Mouse (Mus musculus): Measurements from ENCODE around the gene Gm13084. TPM values are rescaled to one million over a fixed set of nuclear protein-coding genes. Genes with fewer than 3 reads are reported as not detected.
"Not testable (repeated sequence)": the region's sequence is repeated elsewhere in the genome, so short reads cannot be mapped to it uniquely, and the experiment has no call there.

The Gm13084 gene
- polyA plus RNA-seq (2015; fragmentation: Nextera tagmentation; extraction: Ambion mirVana) = not detected in 2 replicates

DNA sequence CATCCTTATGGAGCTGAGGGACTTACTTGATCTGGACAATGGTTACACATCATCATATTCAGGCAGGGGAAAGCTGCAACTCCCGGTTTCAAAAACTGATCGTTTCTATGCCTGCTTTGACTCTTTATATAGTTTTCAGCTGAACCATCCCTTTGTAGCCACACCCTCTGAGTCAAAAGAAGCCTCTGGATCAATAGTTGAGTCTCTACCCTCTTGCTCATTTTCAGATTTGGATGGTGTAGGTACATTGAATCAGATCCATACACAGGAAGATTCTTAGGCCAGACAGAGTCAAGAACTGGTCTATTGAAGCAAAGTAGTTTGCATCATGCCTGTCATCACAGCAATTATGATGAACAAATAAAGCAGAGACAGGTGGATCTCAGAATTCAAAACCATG, at the start of gene Gm13084:
Gene Gm13084, minus strand, starts transcription at position 101 of the 400 bp plus-strand sequence.
- 88% methylated on average over 2 of the region's 2 CpGs for WGBS

GRCm38 (mm10) chr4:143846197-143846596, 30.3 kb upstream of the Gm13084 start, which contains the start of gene Gm13103:
Gene Gm13103, plus strand, starts transcription at chr4:143846497.
- not testable (repeated sequence) for ATAC-seq

More for the DNA sequence above, at the start of gene Gm13084:
- Histone ChIP-seq H3K4me2 (ENCODE audit: low read length) (no peak within 1 kb of the TSS), H3K9me3 (ENCODE audit: control insufficient read depth, low read length) (0 out of 2 replicates have a peak, but pooled peaks cover 2% of the 10 kb centered on the region), H3K4me3 (replicated peaks; ENCODE audit: low read length) (no peak within 1 kb of the TSS), H3K4me1 (replicated peaks; ENCODE audit: control insufficient read depth, insufficient read depth, low read length) (no peaks in the 10 kb centered on the region), H3K9ac (replicated peaks; ENCODE audit: low read depth, low read length) (no peak within 1 kb of the TSS), H3K36me3 (ENCODE audit: control insufficient read depth, insufficient read depth) (no peaks in the 10 kb centered on the region), H3K27ac (ENCODE audit: low read length) (no peak within 1 kb of the TSS), H3K27me3 (replicated peaks; ENCODE audit: control insufficient read depth, insufficient read depth, low read length) (no peaks in the 10 kb centered on the region)
- ATAC-seq = no peak

GRCm38 (mm10) chr4:143789052-143789451, 26.8 kb downstream of the Gm13084 start, which contains the start of gene Gm13023:
Gene Gm13023, plus strand, starts transcription at chr4:143789352.
- H3K27ac ChIP-seq (ENCODE audit: low read length); H3K4me2 ChIP-seq (ENCODE audit: low read length); ATAC-seq; H3K9ac ChIP-seq (replicated peaks; ENCODE audit: low read depth, low read length); H3K9me3 ChIP-seq (ENCODE audit: control insufficient read depth, low read length); H3K27me3 ChIP-seq (replicated peaks; ENCODE audit: control insufficient read depth, insufficient read depth, low read length); H3K4me3 ChIP-seq (replicated peaks; ENCODE audit: low read length); H3K36me3 ChIP-seq (ENCODE audit: control insufficient read depth, insufficient read depth); H3K4me1 ChIP-seq (replicated peaks; ENCODE audit: control insufficient read depth, insufficient read depth, low read length): not testable (repeated sequence)
- 91% methylated on average over 3 of the region's 3 CpGs for WGBS

More at GRCm38 (mm10) chr4:143846197-143846596, 30.3 kb upstream of the Gm13084 start, which contains the start of gene Gm13103:
- not testable (repeated sequence) for H3K4me3 ChIP-seq (replicated peaks; ENCODE audit: low read length); H3K4me1 ChIP-seq (replicated peaks; ENCODE audit: control insufficient read depth, insufficient read depth, low read length); H3K4me2 ChIP-seq (ENCODE audit: low read length); H3K27me3 ChIP-seq (replicated peaks; ENCODE audit: control insufficient read depth, insufficient read depth, low read length); H3K9ac ChIP-seq (replicated peaks; ENCODE audit: low read depth, low read length); H3K27ac ChIP-seq (ENCODE audit: low read length); H3K36me3 ChIP-seq (ENCODE audit: control insufficient read depth, insufficient read depth)
- peaks cover 10% of the 10 kb centered on the region for H3K9me3 ChIP-seq (ENCODE audit: control insufficient read depth, low read length)

Other genes with a start within 250 kb of the Gm13084 start
- gene Gm13083, start 201.1 kb downstream of the Gm13084 start, polyA plus RNA-seq (2015; fragmentation: Nextera tagmentation; extraction: Ambion mirVana) = not detected in 2 replicates
- not detected in 2 replicates for gene Gm13088, start 158.8 kb downstream of the Gm13084 start, polyA plus RNA-seq (2015; fragmentation: Nextera tagmentation; extraction: Ambion mirVana)
- gene Gm13089, start 113.4 kb downstream of the Gm13084 start, polyA plus RNA-seq (2015; fragmentation: Nextera tagmentation; extraction: Ambion mirVana) = not detected in 2 replicates
- gene Gm13078, start 96.6 kb downstream of the Gm13084 start, polyA plus RNA-seq (2015; fragmentation: Nextera tagmentation; extraction: Ambion mirVana) = not detected in 2 replicates
- not detected in 2 replicates for gene Gm13023, start 26.7 kb downstream of the Gm13084 start, polyA plus RNA-seq (2015; fragmentation: Nextera tagmentation; extraction: Ambion mirVana)
- gene Gm13103, start 30.4 kb upstream of the Gm13084 start, polyA plus RNA-seq (2015; fragmentation: Nextera tagmentation; extraction: Ambion mirVana) = not detected in 2 replicates
- not detected in 2 replicates for gene Pramef6, start 84.3 kb upstream of the Gm13084 start, polyA plus RNA-seq (2015; fragmentation: Nextera tagmentation; extraction: Ambion mirVana)
- not detected in 2 replicates for gene Pramef25, start 134.9 kb upstream of the Gm13084 start, polyA plus RNA-seq (2015; fragmentation: Nextera tagmentation; extraction: Ambion mirVana)
- not detected in 2 replicates for gene Gm13101, start 150.9 kb upstream of the Gm13084 start, polyA plus RNA-seq (2015; fragmentation: Nextera tagmentation; extraction: Ambion mirVana)
- not detected in 2 replicates for gene Pramef17, start 178.3 kb upstream of the Gm13084 start, polyA plus RNA-seq (2015; fragmentation: Nextera tagmentation; extraction: Ambion mirVana)
- not detected in 2 replicates for gene Pramel4, start 243.0 kb upstream of the Gm13084 start, polyA plus RNA-seq (2015; fragmentation: Nextera tagmentation; extraction: Ambion mirVana)